Mouse (Mus musculus): Measurements from ENCODE around the gene Fancc. TPM values are rescaled to one million over a fixed set of nuclear protein-coding genes. Genes with fewer than 3 reads are reported as not detected.

Fancc gene
- 6.0 and 6.8 TPM in 2 replicates for polyA plus RNA-seq (2012; rRNA removed)

DNA sequence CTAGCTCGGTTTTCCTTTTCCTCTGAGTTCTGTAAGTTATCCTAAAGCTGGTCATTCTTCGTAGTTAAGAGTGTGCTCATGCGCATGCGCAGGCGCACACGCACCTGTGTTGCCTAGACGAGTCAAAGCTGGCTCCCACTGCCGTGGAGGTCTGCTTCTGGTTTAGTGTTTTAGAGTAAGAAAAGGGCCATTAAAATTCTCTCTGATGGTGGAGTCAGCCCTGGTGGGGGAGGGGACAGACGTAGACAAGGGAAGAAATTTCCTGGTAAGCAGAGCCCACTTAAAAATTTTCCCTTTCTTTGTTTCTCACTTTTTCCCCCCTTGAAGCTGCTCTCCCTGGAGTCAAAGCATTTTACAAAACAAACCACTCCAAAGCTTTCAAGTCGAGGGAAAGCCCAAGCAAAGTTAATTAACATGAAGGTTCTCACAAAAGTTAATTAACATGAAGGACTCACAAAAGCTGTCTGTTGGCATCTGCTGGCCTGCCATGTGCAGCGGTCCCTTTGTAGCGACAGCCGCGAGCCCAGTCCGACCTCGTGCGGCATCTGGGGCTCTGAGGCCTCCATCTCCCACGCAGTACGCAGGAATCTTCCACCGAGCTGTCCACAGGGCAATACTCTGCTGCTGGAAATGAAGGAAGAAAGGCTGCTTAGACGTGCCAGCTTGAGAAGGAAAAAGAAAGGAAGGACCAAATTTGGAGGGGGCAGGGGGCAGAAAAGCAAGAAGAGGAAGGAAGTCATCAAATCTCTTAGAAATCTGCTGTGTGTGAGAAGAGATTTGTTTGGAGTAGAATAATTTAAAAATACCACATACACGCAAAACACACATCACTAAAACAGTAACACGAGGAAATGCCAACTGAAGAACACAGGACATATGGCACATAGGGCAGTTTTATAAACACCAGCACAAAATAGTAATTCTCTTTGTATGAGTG, at the start of gene Fancc:
Fancc (minus strand) TSS at position 633 of the 937 bp plus-strand sequence.
- no peak for DNase-seq (ENCODE audit: low read depth)

DNA sequence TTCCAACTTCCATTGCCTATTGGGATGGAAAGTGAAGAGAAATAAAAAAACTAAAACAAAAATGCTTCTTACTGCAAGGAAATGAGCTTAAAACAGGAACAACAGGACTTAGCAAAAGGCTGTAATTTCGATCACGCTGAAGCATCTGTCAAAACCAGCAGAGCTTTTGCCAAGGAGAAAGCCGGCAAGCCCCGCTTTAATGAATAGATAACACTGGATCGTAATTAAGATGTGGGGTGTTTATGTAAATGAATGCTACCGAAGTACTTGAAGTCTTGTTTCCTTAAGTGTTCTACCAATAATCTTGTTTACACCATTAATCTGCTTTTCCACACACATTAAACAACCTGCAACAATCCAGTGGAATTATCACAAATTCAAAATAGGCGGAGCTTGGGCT, 48.2 kb upstream of the Fancc start:
- DNase-seq (ENCODE audit: low read depth): no peak

DNA sequence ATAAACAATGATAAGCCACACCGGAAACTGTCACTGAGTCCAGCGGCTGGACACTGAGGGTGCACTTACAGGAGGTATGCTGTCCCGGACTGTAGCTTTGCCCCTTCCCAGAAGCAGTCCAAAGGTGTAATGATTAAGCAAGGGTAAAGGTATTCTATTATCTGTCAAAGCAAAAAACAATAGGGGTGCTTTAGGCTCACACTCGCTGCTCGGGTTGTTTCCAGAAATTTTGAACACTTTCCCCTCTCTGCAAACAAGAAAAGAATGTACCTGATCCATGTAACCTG, 47.8 kb upstream of the Fancc start:
- no peak for DNase-seq (ENCODE audit: low read depth)

DNA sequence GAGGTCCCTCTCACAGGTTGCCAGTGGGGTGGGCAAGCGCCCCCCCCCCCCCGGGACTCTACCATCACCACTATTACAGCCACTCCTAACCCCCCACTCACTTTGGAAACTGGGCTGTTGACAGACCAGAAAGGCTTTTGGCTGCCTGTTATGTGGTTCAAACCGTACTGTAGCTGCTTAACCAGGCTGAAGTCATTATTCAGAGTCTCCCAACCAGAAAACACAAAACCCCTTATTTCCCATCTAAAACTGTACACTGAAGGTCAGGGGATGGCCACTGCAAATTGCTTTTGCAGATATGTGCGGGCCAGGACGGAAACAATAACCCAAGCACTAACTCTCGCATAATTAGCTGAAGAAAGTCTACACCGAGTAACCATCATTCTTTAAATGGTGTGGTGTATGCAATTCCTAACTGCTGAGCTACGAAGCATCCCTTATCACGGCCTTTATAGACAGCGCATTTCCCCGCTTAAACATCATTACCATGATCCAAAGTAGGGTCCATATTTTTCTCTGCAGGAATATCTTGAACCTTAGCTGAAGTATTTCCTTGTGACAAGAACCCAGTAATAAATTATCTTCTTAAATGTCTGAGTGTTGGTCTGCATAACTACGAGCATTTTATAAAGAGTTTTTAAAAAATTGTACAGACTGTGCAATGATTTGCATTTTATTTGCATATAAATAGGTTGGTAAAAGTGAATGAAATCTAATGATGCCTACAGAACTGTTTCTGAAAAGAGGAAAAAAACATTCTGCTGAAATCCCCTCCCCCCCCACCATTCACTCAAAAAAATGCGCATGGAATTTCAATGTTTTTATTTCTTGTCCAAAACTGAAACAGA, 47.3 kb upstream of the Fancc start:
- DNase-seq (ENCODE audit: low read depth): no peak

DNA sequence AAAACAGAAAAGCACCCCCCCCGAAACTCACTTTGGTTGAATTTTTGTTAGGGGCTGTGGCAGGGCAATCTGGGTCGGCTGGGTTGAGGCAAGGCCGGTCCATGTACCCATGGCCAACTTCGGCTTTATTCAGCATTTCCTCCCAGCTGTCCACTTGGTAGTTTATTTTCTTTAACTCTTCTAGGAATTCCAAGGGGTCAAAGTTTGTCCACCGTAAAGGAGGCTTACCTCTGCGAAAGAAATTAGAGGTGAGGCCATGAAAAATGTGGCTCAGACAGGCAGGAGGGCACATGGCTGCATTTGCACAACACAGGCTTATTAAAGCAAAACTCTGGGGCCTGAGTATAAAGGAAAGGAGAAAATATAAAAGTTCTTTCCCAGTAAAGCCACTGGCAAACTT, 46.4 kb upstream of the Fancc start:
- no peak for DNase-seq (ENCODE audit: low read depth)

DNA sequence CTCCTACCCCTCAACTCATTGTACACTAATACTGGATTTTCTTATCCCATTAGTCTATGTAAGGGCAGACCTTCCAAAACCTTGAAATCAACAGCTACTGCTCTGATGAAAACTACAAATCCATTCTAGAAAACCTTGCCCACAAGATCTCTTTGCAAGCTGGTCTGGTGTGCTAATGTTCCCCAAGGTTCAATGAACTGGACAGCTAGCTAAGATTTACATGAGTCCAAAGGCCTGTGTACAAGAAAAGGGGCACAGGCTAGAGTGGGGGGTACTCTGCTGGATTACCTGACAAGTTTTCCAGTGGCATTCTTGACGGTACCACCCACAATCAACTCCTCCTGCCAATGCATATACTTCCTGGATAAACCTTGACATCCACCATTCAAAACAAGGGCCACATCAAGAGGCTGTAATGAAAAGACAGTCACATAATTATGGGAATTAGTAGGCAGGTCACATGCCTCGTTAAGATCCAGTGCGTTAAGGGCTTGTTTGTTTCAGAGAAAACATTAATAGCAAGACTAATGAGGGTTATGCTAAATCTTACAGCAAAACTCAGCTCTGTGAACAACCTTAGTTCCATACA, 45.8 kb upstream of the Fancc start:
- DNase-seq (ENCODE audit: low read depth): no peak

DNA sequence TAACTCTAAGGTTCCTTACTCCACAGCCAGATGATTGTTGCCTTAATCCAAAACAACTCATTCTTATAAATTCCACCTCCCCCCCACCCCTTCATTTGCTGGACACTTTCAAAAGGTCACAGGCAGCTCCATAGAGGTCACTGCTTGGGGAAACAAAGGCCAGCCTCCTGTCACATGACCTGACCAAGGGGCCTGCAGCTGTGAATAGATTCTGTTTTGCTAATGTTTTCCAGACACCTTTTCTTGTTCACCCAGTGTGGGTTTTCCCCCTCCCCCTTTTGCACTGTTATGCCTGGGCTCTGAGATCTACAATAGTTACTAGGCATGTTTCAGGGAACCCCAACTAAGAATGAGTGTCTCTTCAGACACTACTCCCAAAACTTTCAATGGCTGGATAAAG, 44.4 kb upstream of the Fancc start:
- no peak for DNase-seq (ENCODE audit: low read depth)

DNA sequence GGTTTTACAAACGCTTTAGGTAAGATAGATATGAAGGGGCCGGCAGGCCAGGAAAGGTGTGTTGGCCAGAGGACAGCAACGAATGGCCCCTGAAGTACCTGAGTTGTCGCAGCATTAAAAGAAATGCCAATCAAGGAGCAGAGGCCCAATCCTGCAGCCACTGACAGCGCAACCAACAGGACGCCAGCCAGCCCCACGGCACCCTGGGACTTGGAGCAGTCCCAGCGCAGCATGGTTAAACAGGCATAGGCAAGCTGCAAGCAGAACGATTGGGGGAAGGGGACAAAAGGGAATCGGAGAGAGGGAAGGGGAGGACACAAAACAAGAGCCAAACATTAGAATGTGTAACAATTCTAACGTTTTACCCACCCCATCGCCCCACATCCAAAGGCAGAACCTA, 43.5 kb upstream of the Fancc start:
- DNase-seq (ENCODE audit: low read depth): no peak

DNA sequence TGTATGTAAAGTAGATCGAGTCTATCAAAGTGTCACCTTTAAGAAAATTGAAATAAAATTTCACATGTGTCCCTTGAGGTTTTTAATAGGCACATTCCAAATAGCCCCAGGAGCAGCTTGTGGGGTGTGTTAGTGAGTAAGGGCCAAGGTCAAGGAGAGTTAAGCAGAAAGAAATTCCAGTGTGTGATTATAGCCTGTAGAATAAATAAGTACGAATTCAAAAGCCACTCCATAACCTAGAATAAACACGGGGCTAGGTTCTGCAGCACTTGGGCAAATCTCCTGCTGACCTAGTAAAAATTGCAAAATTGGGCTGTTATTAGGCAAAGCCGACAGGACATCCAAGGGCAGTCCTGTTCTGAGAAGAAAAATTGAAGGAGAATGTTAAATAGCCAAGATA, 37.9 kb upstream of the Fancc start:
- DNase-seq (ENCODE audit: low read depth): no peak

DNA sequence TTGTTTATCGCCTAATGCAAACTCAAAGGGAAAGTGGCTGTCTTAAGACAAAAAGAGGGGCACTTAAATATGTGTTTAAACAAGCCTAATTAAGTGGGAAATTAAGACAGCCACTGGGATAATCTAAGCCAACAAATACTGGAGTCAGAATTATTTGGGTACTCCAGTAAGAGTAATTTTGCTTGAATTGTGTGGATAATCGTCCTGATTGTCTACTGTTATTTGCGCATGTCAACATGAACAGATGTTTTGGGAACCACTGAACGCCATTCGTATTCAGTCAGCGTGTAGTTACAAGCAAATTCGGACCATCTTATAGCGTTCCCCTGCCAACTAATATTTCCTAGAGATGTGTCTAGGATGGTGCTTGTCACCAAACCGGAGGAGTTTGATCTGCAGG, 33.8 kb upstream of the Fancc start:
- no peak for DNase-seq (ENCODE audit: low read depth)

DNA sequence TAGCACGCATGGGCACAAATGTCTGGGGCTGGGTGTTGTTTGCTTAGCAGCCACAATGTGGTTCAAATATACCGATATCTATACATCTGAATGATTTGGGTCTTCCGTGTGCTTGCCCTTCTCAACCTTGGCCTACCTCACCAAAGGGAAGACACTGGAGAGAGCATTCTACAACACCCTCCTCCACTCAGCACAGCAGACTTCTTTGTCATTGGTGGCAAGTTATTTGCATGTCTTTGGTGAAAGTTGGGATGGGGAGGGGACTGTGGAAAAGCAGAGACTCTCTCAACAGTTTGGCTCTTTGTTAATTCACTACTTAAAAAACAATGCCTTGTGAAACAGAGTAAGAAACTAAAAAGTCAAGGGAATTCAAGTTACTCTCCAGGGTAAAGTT, 33.3 kb upstream of the Fancc start:
- DNase-seq (ENCODE audit: low read depth): no peak

DNA sequence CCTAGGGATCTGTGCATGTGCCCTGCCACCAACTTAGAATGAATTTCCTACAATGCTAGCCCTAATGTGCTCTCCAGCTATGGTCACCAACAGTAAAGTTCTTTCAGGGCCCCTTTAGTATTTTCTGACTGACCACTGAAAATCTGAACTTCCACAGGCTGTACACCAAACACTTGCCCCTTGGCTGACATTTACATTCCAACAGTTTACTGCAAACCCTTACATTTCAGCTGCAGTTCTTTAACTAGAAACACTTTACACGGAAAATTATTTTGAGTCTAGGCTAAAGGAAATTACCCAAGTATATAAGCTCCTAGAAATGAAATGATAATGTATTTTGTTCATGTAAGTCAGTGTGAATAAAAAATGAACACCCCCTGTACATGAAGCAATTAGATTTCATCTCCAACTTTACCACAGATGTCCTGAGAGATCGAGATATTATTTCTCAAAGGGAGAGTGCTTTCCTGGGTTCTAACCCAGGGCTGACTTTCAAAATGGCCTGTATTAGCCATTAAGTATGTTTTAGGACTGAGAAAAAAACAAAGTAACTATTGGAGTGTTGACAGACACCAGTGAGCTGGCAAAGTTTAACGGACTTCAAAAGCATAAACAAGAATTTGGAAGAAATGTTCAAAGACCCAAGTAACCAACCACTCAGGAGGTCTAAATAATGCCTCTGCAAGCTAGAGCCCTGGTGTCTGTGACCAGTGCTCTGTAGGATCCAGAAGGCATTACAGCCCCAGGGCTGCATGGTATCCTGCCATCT, 32.7 kb upstream of the Fancc start:
- DNase-seq (ENCODE audit: low read depth): no peak

DNA sequence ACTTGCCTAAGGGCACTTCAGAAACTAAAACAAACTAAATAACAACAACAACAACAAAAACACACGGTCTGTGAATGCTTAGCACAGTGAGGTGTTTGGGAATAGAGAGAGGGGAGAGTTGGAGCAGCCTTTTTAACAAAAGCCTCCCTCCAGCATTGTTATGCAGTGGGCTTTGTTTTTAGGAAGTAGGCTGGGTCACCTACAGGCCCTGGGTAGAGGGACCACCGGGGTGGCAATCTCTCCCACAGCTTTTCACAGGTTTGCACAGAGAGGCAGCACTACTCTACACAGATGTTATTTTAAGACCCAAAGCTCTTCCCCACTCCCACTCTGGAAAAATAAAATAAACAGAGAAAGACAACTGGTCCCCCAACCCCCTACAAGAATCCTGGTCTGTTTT, 31.8 kb upstream of the Fancc start:
- DNase-seq (ENCODE audit: low read depth): no peak

DNA sequence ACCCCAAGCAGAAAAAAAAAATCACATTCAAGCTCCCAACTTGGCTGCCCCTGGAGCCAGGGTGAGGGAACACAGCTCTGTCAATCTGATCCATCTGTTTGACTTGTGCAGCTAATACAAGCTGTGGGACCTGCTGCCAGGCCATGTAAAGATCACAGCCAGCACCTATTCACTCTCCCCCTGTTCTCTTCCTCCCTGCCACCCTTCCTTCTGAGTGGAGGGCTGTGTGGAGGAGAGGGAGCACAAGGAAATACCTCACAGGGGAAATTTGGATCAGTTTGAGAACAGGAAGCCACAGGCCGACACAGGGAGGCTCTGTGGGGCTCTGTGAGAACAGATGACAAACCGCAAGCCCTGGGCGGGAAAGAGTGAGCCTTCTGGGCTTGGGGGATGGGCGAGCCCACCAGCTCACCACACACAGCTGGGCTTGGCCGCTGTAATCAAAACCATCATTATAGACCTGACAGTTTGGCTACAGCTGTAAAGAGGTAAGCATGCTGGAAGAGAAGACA, 31.1 kb upstream of the Fancc start:
- no peak for DNase-seq (ENCODE audit: low read depth)

DNA sequence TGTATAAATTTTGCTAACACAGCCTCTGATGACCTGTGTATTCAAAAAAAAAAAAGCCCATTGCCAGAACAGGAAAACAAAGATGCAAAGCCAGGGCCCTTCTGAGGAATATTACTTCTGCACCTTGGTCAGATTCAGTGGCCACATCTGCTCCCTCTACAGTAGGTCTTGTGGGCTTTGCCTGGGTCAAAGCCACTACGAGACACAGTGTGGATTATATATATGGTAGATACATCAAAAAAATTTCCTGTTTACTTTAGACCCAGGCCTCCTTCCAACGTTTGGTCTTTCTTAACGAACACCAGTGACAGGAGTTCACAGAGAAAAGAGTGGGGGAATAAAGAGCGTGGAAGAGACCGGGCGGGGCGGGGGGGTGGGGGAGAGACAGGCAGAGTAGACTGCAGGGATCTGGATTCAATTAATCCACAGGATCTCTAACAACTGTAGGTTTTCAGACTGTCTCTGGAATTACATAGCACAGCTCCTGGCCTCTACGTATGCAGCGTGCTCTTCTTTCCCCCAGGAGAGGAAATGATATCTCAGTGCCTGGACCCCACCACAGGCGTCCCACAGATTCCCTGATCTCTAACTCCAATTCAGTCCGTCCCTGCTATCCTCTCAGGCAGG, 28.6 kb upstream of the Fancc start:
- DNase-seq (ENCODE audit: low read depth): no peak

DNA sequence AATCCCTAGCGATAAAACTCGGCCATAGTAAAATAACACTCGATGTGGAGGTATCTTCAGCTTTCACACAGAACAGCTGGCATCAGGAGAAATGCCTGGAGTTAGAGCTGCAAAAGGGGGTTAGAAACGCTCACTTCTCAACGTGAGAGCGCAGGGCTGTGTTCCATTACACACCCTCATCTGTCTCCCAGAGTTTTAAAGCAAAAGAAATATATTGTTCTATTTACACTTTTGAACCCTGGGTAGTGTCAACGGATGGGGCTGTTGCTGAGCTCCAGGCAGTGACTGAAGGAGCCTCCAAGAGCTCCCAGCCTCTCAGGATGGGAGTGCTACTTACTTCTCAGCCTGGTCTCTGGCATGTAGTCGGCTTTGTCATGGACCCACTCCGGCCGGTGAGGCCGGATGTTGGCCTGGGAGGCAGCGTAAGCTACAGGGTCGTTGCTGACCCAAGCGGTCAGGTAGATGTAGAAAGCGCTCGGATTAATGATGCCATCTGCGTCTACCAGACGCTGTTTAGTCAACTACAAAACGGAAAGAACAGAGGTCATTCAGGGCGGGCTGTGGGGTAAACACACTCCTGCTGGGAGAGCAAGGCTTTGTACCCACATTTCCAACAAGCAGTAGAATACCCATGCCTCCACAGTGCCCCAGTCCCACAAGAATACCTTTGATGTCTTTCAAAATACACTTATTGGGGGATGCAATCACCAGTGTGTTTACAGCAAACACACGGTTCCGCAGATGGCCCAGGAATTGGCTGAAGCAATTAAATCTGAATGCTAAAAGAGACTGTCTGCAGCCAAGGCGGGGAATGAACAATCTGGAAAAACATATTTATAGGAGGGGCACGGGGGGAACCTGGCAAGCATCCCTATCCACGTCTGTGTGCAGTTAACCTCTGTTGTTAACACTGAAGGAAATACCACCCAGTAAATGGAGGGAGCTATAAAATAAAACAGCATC, 27.8 kb upstream of the Fancc start:
- no peak for DNase-seq (ENCODE audit: low read depth)

DNA sequence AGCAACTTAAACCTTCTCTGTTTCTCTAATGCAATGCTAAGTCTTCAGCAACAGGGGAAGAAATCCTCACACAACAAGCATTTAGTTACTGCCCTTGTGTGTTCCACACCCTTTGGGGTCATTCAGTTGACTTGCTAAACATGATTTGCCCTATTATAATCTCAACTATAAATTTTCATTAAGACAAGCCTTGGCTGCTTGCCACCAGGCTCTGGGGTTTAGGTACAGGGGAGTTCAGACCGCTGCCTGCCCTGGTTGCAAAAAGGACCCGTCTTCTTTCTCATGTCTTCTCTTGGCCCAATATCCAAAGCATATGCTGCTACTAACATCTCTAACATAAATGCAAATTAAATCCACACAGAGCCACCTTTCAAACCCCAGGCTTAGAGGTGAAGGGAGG, 27.0 kb upstream of the Fancc start:
- no peak for DNase-seq (ENCODE audit: low read depth)

DNA sequence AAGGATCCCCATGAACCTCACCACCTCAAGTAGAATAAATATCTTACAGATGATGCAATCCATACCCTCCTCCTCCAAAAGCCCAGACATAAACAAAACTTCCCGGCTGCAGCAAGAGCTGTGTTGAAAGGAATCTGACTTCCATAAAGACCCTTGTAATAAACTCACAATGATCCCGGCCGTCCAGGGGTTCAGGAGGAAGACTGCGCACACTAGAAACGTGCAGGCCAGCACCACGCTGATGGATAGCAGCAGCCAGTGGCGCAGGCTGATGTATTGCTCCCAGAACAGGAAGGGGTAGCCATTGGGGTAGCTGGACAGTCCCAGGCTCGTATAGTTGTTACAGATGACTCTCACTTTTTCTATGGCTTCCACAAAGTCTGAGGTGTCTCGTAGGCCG, 25.8 kb upstream of the Fancc start:
- DNase-seq (ENCODE audit: low read depth): no peak

DNA sequence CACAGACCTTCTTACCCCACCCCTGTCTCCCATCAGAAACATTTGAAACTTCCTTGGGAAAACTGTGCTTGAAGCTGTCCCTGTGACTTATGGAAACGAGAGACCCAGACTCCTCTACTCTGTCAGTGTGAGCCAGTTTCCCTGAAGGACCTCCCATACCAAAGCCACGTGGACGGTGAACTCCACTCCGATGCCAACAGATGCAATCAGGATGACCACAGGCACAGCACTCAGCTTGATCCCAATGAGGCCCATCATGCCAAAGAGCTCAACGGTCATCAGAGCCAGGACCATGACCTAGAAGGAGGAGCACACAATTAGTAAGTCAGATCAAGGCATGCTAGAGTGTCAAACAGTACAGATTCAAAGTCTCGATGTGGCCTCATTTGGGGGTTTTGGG, 23.0 kb upstream of the Fancc start:
- no peak for DNase-seq (ENCODE audit: low read depth)

DNA sequence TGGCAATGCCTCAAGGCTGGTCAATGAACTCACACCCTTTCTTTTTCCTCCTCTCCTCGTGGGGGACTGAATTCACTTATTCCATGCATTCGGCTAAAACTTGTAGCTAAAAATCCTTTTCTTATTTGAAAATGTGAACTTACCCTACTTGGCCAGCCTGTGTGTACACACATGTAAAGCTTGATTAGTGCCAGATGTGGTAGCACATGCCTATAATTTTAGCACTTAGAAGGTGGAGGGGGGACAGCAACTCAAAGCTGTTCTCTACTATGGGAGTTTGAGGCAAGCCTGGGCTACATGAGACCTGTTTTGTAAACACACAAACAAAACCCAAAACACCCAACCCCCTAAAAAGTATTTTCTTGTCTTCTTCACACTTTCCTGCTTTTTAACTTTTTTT, 19.5 kb upstream of the Fancc start:
- no peak for DNase-seq (ENCODE audit: low read depth)

Measured in gonadal fat pad, adult 2 months (tissue).